Mouse (Mus musculus) heart, adult 9 months (tissue): ENCODE measurements at regions not wholly inside any gene's neighbourhood (a gene's known extent, or its start where the extent isn't known, plus 50 kb on each side); places are given as distances from the start of the nearest gene placed in this dataset.
A peak's percentile ranks its signal among the peaks of the same experiment; 100 is the strongest.

Experiments used
- DNase-seq, 2 experiments: peaks; one replicate each; pipeline ENCODE4 v3.0.0; 2022; ENCODE audit warnings: low spot score in 2 of 2

- DNase-seq, result no peak
Measured at GRCm38 (mm10) chr9:43387397-43387796, 76.7 kb downstream of the Trim29 start.

- no peak for DNase-seq
Measured at GRCm38 (mm10) chr9:43389491-43390083, 78.9 kb downstream of the Trim29 start.

- DNase-seq, result no peak
Measured at GRCm38 (mm10) chr9:43392467-43393064, 81.9 kb downstream of the Trim29 start.

- no peak for DNase-seq
Measured at GRCm38 (mm10) chr9:43394204-43394603, 83.6 kb downstream of the Trim29 start.

- no peak for DNase-seq
Measured at GRCm38 (mm10) chr9:43395209-43395608, 84.6 kb downstream of the Trim29 start.

GRCm38 (mm10) chr9:43396566-43396965, 85.9 kb downstream of the Trim29 start:
- no peak for DNase-seq

- DNase-seq, result no peak
Measured at GRCm38 (mm10) chr9:43408493-43408892, 97.8 kb downstream of the Trim29 start.

GRCm38 (mm10) chr9:43412473-43412872, 101.8 kb downstream of the Trim29 start:
- DNase-seq, result no peak

- no peak for DNase-seq
Measured at GRCm38 (mm10) chr9:43419993-43420715, 109.5 kb downstream of the Trim29 start.

GRCm38 (mm10) chr9:43427007-43427406, 116.4 kb downstream of the Trim29 start:
- no peak for DNase-seq

- DNase-seq, result no peak
Measured at GRCm38 (mm10) chr9:43433953-43434352, 123.3 kb downstream of the Trim29 start.

GRCm38 (mm10) chr9:43438476-43438875, 127.8 kb downstream of the Trim29 start:
- DNase-seq, result no peak

GRCm38 (mm10) chr9:43440959-43441510, 130.4 kb downstream of the Trim29 start:
- DNase-seq, result no peak

GRCm38 (mm10) chr9:43445491-43445890, 134.8 kb downstream of the Trim29 start:
- no peak for DNase-seq

GRCm38 (mm10) chr9:43447372-43447771, 136.7 kb downstream of the Trim29 start:
- no peak for DNase-seq

GRCm38 (mm10) chr9:43448981-43449380, 138.3 kb downstream of the Trim29 start:
- DNase-seq, result no peak

- no peak for DNase-seq
Measured at GRCm38 (mm10) chr9:43453953-43454582, 143.4 kb downstream of the Trim29 start.

- peak; percentile 33 to 47 for DNase-seq
Measured at GRCm38 (mm10) chr9:43457736-43458135, 147.1 kb downstream of the Trim29 start.

GRCm38 (mm10) chr9:43461131-43461530, 150.5 kb downstream of the Trim29 start:
- DNase-seq, result no peak

- DNase-seq, result no peak
Measured at GRCm38 (mm10) chr9:43463445-43464090, 152.9 kb downstream of the Trim29 start.

GRCm38 (mm10) chr9:43465129-43465528, 154.5 kb downstream of the Trim29 start:
- no peak for DNase-seq
